Mouse (Mus musculus) neutrophil, adult 5-6 weeks (primary cell): Measurements from ENCODE around the gene Large1. TPM values are rescaled to one million over a fixed set of nuclear protein-coding genes. Genes with fewer than 3 reads are reported as not detected.
"Not testable (repeated sequence)": the region's sequence is repeated elsewhere in the genome, so short reads cannot be mapped to it uniquely, and the experiment has no call there.

Experiments used
- ATAC-seq: fragments of 151-379, 151-347 bp; 2 replicates; pipeline ENCODE4 v1.8.0; 2017; ENCODE audit warnings: mild to moderate bottlenecking, moderate TSS enrichment; ENCODE audit not compliant: insufficient number of reproducible peaks, poor library complexity, low FRiP score, severe bottlenecking; ENCODE audit errors: extremely low read depth
- total RNA-seq: library from RNA; stranded (forward); fragments of 200-1000 nt; gene quantifications from 2 replicates; pipeline ENCODE4 v1.2.3, GENCODE M21; 2017

Large1 gene
- total RNA-seq, 1 experiment from 2014 or later, result 1.0 TPM

GRCm38 (mm10) chr8:73310036-73310435, 43.3 kb downstream of the Large1 start:
- no peak for ATAC-seq

GRCm38 (mm10) chr8:73303907-73304306, 49.4 kb downstream of the Large1 start:
- ATAC-seq, result no peak

GRCm38 (mm10) chr8:73302947-73303346, 50.4 kb downstream of the Large1 start:
- ATAC-seq, result no peak

- no peak for ATAC-seq
Observed at GRCm38 (mm10) chr8:73295531-73295930, 57.8 kb downstream of the Large1 start.

- ATAC-seq, result no peak
Observed at GRCm38 (mm10) chr8:73293655-73294054, 59.7 kb downstream of the Large1 start.

- no peak for ATAC-seq
Observed at GRCm38 (mm10) chr8:73291630-73292029, 61.7 kb downstream of the Large1 start.

- no peak for ATAC-seq
Observed at GRCm38 (mm10) chr8:73290636-73291035, 62.7 kb downstream of the Large1 start.

GRCm38 (mm10) chr8:73289831-73290230, 63.5 kb downstream of the Large1 start:
- ATAC-seq, result no peak

GRCm38 (mm10) chr8:73281996-73282395, 71.3 kb downstream of the Large1 start:
- ATAC-seq, result no peak

- no peak for ATAC-seq
Observed at GRCm38 (mm10) chr8:73276015-73276414, 77.3 kb downstream of the Large1 start.

- not testable (repeated sequence) for ATAC-seq
Observed at GRCm38 (mm10) chr8:73275445-73275844, 77.9 kb downstream of the Large1 start.

GRCm38 (mm10) chr8:73273150-73273549, 80.2 kb downstream of the Large1 start:
- no peak for ATAC-seq

- no peak for ATAC-seq
Observed at GRCm38 (mm10) chr8:73270991-73271390, 82.3 kb downstream of the Large1 start.

GRCm38 (mm10) chr8:73257981-73258380, 95.4 kb downstream of the Large1 start:
- no peak for ATAC-seq

GRCm38 (mm10) chr8:73244186-73244585, 109.2 kb downstream of the Large1 start:
- no peak for ATAC-seq

GRCm38 (mm10) chr8:73242066-73242465, 111.3 kb downstream of the Large1 start:
- ATAC-seq, result no peak

- no peak for ATAC-seq
Observed at GRCm38 (mm10) chr8:73234209-73234608, 119.1 kb downstream of the Large1 start.

GRCm38 (mm10) chr8:73233358-73234041, 119.8 kb downstream of the Large1 start:
- no peak for ATAC-seq

GRCm38 (mm10) chr8:73226841-73227240, 126.5 kb downstream of the Large1 start:
- ATAC-seq, result no peak

GRCm38 (mm10) chr8:73225654-73226053, 127.7 kb downstream of the Large1 start:
- ATAC-seq, result no peak

GRCm38 (mm10) chr8:73219178-73219811, 134.0 kb downstream of the Large1 start:
- no peak for ATAC-seq
